Mouse (Mus musculus) Patski (cell line): ENCODE results near the gene Slc45a3. TPM values are rescaled to one million over a fixed set of nuclear protein-coding genes. Genes with fewer than 3 reads are reported as not detected.

ENCODE experiments used
- ATAC-seq: fragments of 100-300 bp; one replicate; pipeline ENCODE4 v1.8.0; 2021
- CTCF ChIA-PET: fragments of 350-600 bp; sonication (Branson Sonifier 250); formaldehyde crosslinking; loops from one replicate; lab custom pipeline; 2022; ENCODE audit warnings: inconsistent platforms; lab: Charles Lee
- POLR2A ChIA-PET: fragments of 350-600 bp; sonication (Branson Sonifier 250); formaldehyde crosslinking; loops from one replicate; lab custom pipeline; 2022; ENCODE audit warnings: antibody characterized with exemption, inconsistent platforms; lab: Charles Lee
- DNase-seq: peaks from one replicate; pipeline ENCODE4 v3.0.0-alpha.2; 2011; ENCODE audit warnings: low read depth, low spot score
- H3K27me3 ChIP-seq: fragments of 371-371 bp; one replicate; pipeline ENCODE4 v1.5.1; 2021
- CTCF ChIP-seq: fragments of 100-300 bp; IDR thresholded peaks from one replicate; pipeline ENCODE4 v1.5.1; 2021
- in situ Hi-C: fragments of 300-500 bp; cut with MboI; formaldehyde crosslinking; loops from 3 replicates; pipeline ENCODE4 v1.11.1; 2018; ENCODE audit warnings: low pct_unique_long_range_greater_than_20kb, mixed read lengths
- polyA plus RNA-seq: library from polyadenylated mRNA; unstranded; gene quantifications from one replicate; pipeline ENCODE4 v1.2.3, GENCODE M21; 2021

Gene Slc45a3
- polyA plus RNA-seq, 1 experiment from 2014 or later = 0.65 TPM

DNA sequence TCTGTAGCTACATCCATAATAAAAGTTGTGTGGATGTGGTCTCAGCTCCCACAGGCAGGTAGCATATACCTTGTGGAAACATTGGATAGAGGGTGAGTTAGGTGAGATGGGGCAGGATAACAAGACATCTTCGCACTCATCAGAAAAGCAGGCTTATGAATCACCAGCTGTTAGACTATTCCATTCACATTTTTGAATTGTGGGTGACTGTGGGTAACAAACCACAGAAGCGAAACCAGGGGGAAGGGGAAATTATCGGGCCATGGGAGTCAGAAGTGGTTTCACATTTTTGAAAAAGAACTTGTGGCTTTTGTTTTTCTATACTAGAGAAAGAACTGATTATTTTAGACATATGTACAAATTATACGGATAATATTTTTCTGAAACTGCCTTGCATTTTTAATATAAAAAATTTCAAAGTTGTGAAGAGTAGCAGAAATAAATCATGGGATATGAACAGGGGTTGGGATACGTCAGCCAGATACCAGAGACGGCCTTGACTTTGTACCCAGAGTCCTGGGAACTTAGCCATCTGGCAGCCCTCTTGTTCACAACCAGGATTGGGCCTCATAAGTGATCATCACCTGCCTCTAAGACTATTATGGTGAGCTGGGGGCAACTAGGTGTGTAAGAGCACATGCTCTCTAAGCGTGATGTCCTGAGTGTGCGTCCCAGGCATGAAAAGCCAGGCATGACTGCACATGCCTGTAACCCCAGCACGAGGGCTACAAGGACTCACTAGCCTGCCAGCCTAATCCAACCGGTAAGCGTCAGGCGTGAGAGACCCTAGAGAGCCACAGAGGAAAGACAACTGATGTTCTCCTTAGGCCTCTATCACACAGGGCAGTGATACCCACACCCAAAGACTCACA lies 30.6 kb downstream of the Slc45a3 start:
- TF ChIP-seq CTCF = no peak
- no peak for ATAC-seq
- in situ Hi-C loops = no loop called here
- CTCF ChIA-PET = interaction anchor here (1.6 to 5.3 kb wide), 3 partner anchors 11 to 53 kb away, joined by 4 to 31 read pairs (median 10); no protein-coding TSS in a partner anchor
- DNase-seq = no peak
- H3K27me3 ChIP-seq = no peaks in the 10 kb centered on the region
- POLR2A ChIA-PET = no interaction called here

DNA sequence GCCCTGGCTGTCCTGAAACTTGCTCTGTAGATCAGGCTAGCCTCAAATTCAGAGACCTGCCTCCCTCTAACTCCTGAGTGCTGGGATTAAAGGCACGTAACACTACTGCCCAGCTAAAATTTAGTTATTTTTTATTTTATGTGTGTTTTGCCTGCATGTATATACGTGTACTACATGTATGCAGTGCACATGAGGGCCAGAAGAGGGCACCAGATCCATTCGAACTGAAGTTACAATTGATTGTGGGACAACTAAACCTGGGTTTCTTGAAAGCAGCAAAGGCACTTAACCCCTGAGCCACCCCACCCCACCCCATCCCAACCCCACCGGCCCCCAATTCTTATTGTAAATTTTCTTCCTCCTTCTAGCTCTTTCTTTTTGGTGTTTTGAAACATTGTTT lies 32.3 kb downstream of the Slc45a3 start:
- TF ChIP-seq CTCF = peak; percentile 82
- ATAC-seq (no peak), DNase-seq (no peak)
- H3K27me3 ChIP-seq = no peaks in the 10 kb centered on the region
- CTCF ChIA-PET = interaction anchor here (0.8 to 5.3 kb wide), 10 partner anchors 13 to 161 kb away, joined by 3 to 31 read pairs (median 4); no protein-coding TSS in a partner anchor
- in situ Hi-C loops = loop anchor here (5.0 kb wide), 2 partner anchors 52 to 112 kb away; no protein-coding TSS in a partner anchor
- POLR2A ChIA-PET = no interaction called here

DNA sequence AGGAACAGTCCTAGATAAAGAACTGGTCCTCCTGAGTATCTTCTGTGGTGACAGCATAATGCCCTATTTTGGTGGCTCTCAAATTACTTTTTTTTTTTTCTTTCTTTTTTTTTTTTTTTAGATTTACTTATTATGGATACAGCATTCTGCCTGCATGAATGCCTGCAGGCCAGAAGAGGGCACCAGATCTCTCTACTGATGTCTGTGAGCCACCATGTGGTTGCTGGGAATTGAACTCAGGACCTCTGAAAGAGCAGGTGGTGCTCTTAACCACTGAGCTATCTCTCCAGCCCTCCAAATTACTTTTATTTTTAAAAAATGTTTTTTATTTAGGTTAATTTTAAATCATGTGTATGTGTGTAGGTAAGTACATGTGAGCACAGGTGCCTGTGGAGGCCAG lies 37.7 kb downstream of the Slc45a3 start:
- POLR2A ChIA-PET = no interaction called here
- CTCF ChIA-PET = interaction anchor here (0.7 to 1.8 kb wide), 11 partner anchors 9 to 110 kb away, joined by 3 to 6 read pairs (median 3); no protein-coding TSS in a partner anchor
- DNase-seq (no peak), ATAC-seq (no peak)
- in situ Hi-C loops = no loop called here
- TF ChIP-seq CTCF = peak; percentile 78
- no peaks in the 10 kb centered on the region for H3K27me3 ChIP-seq

DNA sequence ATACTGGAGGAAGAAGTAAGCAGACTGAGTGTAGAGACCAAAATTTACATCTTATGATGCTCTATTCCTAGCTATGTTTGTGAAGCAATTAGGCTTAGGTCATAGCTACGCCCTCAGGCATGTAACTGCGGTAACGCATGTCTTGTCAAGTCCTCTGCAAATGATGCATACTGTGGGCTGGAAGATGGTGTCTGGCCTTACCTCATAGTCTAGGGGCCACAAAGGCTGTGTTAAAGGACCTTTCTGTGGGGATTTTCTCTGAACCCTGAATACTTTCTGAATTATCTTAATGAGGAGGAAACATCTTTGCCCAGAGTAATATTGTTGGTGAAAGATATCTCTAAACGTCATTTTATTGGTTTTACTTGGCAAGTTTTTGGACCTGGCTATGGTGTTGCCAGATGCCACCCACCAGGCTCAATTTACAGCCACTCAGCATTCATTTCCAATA lies 39.1 kb downstream of the Slc45a3 start:
- CTCF ChIA-PET = interaction anchor here (1.4 to 1.8 kb wide), 2 partner anchors 14 to 43 kb away, joined by 4 read pairs; no protein-coding TSS in a partner anchor
- no peaks in the 10 kb centered on the region for H3K27me3 ChIP-seq
- DNase-seq = no peak
- no peak for TF ChIP-seq CTCF
- POLR2A ChIA-PET = no interaction called here
- in situ Hi-C loops = no loop called here
- ATAC-seq = no peak

DNA sequence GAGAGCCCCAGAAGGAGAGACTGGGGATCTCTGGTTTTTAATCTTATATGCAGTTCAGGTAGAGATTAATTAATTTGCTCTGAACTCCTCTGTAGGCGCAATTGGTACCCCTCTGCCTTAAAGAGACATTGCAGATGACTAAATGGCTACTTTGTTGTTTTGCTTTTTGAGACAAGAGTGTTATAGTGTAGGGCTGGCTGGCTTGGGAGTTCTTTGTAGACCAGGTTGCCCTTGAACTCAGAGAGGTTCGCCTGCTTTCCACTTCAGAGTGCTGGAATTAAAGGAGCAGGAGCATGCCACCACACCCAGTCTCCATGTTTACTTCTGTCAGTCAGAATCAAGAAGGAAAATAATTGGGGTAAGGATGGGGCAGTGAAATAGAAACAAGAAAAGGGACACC lies 40.3 kb downstream of the Slc45a3 start:
- DNase-seq (no peak), ATAC-seq (no peak)
- in situ Hi-C loops = no loop called here
- ChIA-PET CTCF (no interaction called here), POLR2A (no interaction called here)
- no peak for TF ChIP-seq CTCF
- H3K27me3 ChIP-seq = no peaks in the 10 kb centered on the region

DNA sequence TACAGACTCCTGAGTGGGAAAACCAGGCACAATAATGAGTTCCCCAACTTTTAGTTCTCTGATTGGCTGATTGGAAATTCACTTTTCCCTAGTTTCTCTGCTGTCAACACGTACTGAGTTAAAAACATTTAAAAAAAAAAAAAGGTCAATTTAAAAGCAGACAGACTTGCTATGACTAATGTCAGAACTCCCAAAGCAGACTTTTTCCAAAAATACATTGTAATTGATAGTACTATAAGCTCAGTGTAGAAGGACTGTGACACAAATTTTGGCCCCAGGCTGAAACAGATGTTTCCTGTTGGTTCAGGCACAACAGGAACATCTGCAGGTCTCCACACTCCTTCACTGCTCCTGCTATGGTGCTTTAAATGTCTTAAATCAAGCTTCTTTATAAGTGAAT lies 41.0 kb downstream of the Slc45a3 start:
- ATAC-seq = no peak
- DNase-seq = no peak
- TF ChIP-seq CTCF = no peak
- CTCF ChIA-PET = interaction anchor here (1.4 to 4.1 kb wide), 2 partner anchors 21 to 40 kb away, joined by 4 to 11 read pairs; no protein-coding TSS in a partner anchor
- no peaks in the 10 kb centered on the region for H3K27me3 ChIP-seq
- in situ Hi-C loops = no loop called here
- POLR2A ChIA-PET = interaction anchor here (0.7 kb wide), 1 partner anchor 115 kb away, joined by 4 read pairs; no protein-coding TSS in a partner anchor

DNA sequence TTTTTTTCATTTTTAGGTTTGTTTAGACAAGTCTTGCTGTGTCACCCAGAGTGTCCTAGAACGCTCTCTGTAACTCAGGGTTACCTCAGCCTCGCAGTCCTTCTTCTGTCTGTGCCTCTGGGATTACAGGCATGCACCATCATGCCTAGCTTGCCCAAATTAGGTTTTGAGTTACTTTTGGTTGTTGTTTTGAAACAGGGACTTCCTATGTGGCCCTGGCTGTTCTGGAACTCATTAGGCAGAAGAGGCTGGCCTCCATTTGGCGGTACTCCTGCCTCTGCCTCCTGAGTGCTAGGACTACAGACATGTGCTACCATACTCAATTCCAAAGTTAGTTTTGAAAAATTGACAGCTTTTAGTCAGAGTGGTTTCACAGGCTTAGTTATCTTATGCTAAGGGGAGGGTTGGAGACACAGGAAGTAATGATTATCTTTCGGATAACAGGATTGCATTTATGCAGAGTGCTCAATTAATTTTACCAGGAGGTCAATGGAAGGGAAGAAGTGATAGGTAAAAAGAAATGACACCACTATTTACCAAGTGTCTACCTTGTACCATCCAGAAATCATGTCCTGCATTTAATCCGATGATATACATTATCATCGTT lies 41.9 kb downstream of the Slc45a3 start:
- ChIA-PET POLR2A (no interaction called here), CTCF (interaction anchor here (1.0 to 4.1 kb wide), 5 partner anchors 8 to 39 kb away, joined by 3 to 11 read pairs (median 4); no protein-coding TSS in a partner anchor)
- no peak for TF ChIP-seq CTCF
- ATAC-seq (no peak), DNase-seq (no peak)
- no peaks in the 10 kb centered on the region for H3K27me3 ChIP-seq
- in situ Hi-C loops = loop anchor here (5.0 kb wide), 1 partner anchor 148 kb away; no protein-coding TSS in a partner anchor

DNA sequence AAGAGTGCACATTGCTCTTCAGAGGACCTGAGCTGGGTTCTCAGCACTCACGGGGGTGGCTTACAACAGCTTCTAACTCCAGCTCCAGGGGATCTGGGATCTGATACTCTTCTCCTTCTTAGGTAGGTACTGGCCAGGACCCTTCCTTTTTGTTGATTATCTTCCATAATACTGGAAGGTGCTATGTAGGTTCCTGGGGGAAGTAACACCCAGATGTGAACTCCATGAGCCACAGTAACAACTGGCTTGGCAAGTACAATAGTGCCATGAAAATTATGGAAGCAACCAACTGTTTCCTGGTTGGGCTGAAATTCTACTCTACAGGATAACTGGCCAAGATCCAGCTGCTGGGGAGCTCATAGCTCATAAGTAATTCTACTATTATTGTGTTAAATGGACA lies 42.7 kb downstream of the Slc45a3 start:
- no peak for TF ChIP-seq CTCF
- no peak for DNase-seq
- no peak for ATAC-seq
- ChIA-PET POLR2A (interaction anchor here (1.2 kb wide), 1 partner anchor 13 kb away, joined by 3 read pairs; no protein-coding TSS in a partner anchor), CTCF (interaction anchor here (1.0 to 4.1 kb wide), 5 partner anchors 9 to 151 kb away, joined by 3 to 11 read pairs (median 5); no protein-coding TSS in a partner anchor)
- in situ Hi-C loops = loop anchor here (5.0 kb wide), 1 partner anchor 147 kb away; no protein-coding TSS in a partner anchor
- H3K27me3 ChIP-seq = no peaks in the 10 kb centered on the region

DNA sequence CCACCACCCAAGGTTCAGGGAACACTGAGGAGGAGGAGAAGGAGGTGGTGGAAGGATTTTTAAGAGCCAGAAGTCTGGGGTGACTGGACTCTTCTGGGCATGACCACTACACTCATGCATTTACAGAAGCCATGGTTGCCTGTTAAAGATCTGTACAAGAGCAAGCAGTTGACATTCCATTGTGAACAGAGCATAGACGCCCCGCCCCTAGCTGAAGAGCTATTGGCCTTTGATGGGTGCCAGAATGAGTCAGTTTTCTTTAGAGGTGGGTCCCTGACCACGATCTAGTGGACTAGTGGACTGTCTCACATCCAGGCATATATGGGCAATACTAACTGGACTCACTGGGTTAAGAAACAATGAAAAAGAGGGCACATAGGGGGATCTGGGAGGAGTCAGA lies 43.3 kb downstream of the Slc45a3 start:
- ATAC-seq (no peak), DNase-seq (no peak)
- ChIA-PET CTCF (interaction anchor here (1.0 to 4.1 kb wide), 4 partner anchors 10 to 150 kb away, joined by 3 to 11 read pairs (median 6); no protein-coding TSS in a partner anchor), POLR2A (interaction anchor here (1.2 kb wide), 1 partner anchor 13 kb away, joined by 3 read pairs; no protein-coding TSS in a partner anchor)
- in situ Hi-C loops = loop anchor here (5.0 kb wide), 1 partner anchor 146 kb away; no protein-coding TSS in a partner anchor
- no peak for TF ChIP-seq CTCF
- no peaks in the 10 kb centered on the region for H3K27me3 ChIP-seq

DNA sequence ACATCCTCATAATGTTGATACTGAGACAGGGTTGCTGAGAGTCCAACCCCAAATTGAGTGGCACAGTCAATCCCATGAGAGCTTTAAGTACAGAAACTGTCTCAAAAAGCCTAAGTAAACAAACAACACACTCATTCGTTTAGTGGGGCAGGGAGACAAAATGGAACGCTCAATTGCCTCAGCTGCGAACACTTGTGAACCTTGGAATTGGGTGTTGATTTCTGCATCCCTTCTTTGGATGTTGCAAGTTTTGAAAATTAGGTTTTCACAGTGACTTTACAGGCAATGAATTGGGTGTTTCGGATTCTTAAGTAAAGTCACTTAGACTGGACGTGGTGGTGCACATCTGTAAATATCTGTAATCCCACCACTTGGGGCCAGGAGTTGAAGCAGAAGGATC lies 44.0 kb downstream of the Slc45a3 start:
- no peak for TF ChIP-seq CTCF
- ATAC-seq (no peak), DNase-seq (no peak)
- in situ Hi-C loops = loop anchor here (5.0 kb wide), 1 partner anchor 146 kb away; no protein-coding TSS in a partner anchor
- CTCF ChIA-PET = interaction anchor here (1.6 to 4.1 kb wide), 3 partner anchors 11 to 149 kb away, joined by 5 to 11 read pairs (median 8); no protein-coding TSS in a partner anchor
- POLR2A ChIA-PET = interaction anchor here (1.0 to 1.8 kb wide), 3 partner anchors 8 to 104 kb away, joined by 4 to 7 read pairs (median 4); no protein-coding TSS in a partner anchor
- H3K27me3 ChIP-seq = no peaks in the 10 kb centered on the region
